Mouse (Mus musculus): ENCODE results near the gene Ust. TPM values are rescaled to one million over a fixed set of nuclear protein-coding genes. Genes with fewer than 3 reads are reported as not detected.

The Ust gene
- 5.9 and 8.4 TPM in 2 replicates for polyA plus RNA-seq (2012; rRNA removed; ENCODE audit: low replicate concordance)

GRCm38 (mm10) chr10:8518141-8519013 is at the start of gene Ust:
Gene Ust (minus strand): TSS chr10:8518825.

